Mouse (Mus musculus): ENCODE data around the gene Prelp. TPM values are rescaled to one million over a fixed set of nuclear protein-coding genes. Genes with fewer than 3 reads are reported as not detected.

Gene Prelp
- polyA plus RNA-seq, 1 experiment from 2014 or later: 1.9 TPM

DNA sequence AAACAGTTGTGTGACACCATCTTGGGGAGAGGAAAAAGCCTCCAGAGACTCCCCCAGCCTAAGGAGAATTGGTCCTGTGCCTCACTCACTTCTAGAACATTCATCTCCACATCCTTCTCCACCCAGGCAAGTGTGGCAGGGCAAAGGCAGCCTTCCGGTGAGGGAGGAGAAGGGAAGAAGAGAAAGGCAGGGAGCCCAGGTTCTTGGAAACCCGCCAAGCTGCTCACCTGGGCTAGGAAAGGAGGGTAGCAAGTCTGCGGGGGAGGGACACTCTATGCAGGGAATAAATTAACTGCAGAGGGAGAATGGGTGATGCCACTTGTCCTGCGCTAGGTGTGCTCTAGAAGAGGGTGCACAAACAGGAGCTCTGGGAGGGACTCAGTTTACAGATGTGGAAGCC is 10.2 kb downstream of the Prelp start:
- H3K27ac ChIP-seq (replicated peaks): no peak overlapping the region
- no peaks in the 10 kb centered on the region for H3K36me3 ChIP-seq
- peaks cover 25% of the 10 kb centered on the region for H3K27me3 ChIP-seq
- no peak overlapping the region for H3K4me3 ChIP-seq
- no peak overlapping the region for H3K9ac ChIP-seq (replicated peaks)
- 84% methylated on average over 4 of the region's 4 CpGs for WGBS
- H3K4me2 ChIP-seq (replicated peaks): no peak overlapping the region
- peaks cover 31% of the 10 kb centered on the region for H3K4me1 ChIP-seq
- ATAC-seq (ENCODE audit: low FRiP score, low read depth): no peak
- no peaks in the 10 kb centered on the region for H3K9me3 ChIP-seq

GRCm38 (mm10) chr1:133910108-133910507 is 11.1 kb downstream of the Prelp start:
- Histone ChIP-seq H3K4me2 (replicated peaks) (no peak overlapping the region), H3K36me3 (no peaks in the 10 kb centered on the region), H3K27ac (replicated peaks) (no peak overlapping the region), H3K9ac (replicated peaks) (no peak overlapping the region), H3K4me1 (peaks cover 31% of the 10 kb centered on the region), H3K4me3 (no peak overlapping the region), H3K9me3 (no peaks in the 10 kb centered on the region), H3K27me3 (peaks cover 25% of the 10 kb centered on the region)
- no peak for ATAC-seq (ENCODE audit: low FRiP score, low read depth)
- WGBS: 89% methylated on average over 7 of the region's 7 CpGs

- Histone ChIP-seq H3K9ac (replicated peaks) (peak overlapping the region; percentile 53), H3K9me3 (no peaks in the 10 kb centered on the region), H3K27me3 (peaks cover 25% of the 10 kb centered on the region), H3K4me3 (peak overlapping the region; percentile 43), H3K36me3 (no peaks in the 10 kb centered on the region), H3K4me2 (replicated peaks) (peak overlapping the region; percentile 85), H3K4me1 (peaks cover 31% of the 10 kb centered on the region), H3K27ac (replicated peaks) (peak overlapping the region; percentile 79)
- ATAC-seq (ENCODE audit: low FRiP score, low read depth): peak; percentile 5; the same call in 1 of the 2 replicates
- 18% methylated on average over 27 of the region's 27 CpGs for WGBS
Observed at GRCm38 (mm10) chr1:133908659-133909575, 12.3 kb downstream of the Prelp start.

- peak within 1 kb of the TSS; percentile 85 for H3K4me2 ChIP-seq (replicated peaks)
- H3K4me3 ChIP-seq: peak within 1 kb of the TSS; percentile 43
- ATAC-seq (ENCODE audit: low FRiP score, low read depth): peak; percentile 79
- peak within 1 kb of the TSS; percentile 79 for H3K27ac ChIP-seq (replicated peaks)
- H3K4me1 ChIP-seq: peaks cover 31% of the 10 kb centered on the region
- H3K9ac ChIP-seq (replicated peaks): peak within 1 kb of the TSS; percentile 53
- H3K9me3 ChIP-seq: no peaks in the 10 kb centered on the region
- no peaks in the 10 kb centered on the region for H3K36me3 ChIP-seq
- WGBS: 3% methylated on average over 27 of the region's 30 CpGs
- H3K27me3 ChIP-seq: peaks cover 25% of the 10 kb centered on the region
Observed at GRCm38 (mm10) chr1:133907949-133908658, 13.1 kb downstream of the Prelp start, which contains the start of gene Optc. Gene Optc (minus strand): TSS chr1:133907999.

DNA sequence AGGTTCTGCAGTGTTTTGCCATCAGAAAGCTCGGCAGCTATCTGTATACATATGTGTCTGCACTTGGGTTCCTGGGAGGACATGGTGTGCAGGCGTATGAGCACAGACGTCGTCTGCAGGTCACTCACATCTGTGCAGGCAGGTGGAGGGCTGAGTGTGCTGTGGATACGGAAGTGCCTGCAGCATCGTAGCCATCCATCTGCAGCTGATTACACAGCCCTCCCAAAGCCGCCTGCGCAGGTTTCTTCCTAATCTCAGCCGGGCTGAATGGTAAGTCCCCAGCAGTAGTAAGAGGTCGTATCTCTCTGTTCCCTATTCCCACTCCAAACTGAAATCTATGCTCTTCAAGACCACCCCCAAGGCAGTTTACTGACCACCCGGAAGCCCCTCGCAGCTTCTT is 14.8 kb downstream of the Prelp start:
- Histone ChIP-seq H3K4me3 (no peak overlapping the region), H3K4me2 (replicated peaks) (no peak overlapping the region), H3K36me3 (no peaks in the 10 kb centered on the region), H3K27ac (replicated peaks) (no peak overlapping the region), H3K4me1 (peaks cover 34% of the 10 kb centered on the region), H3K27me3 (peaks cover 25% of the 10 kb centered on the region), H3K9ac (replicated peaks) (no peak overlapping the region), H3K9me3 (no peaks in the 10 kb centered on the region)
- WGBS: 47% methylated on average over 12 of the region's 12 CpGs
- no peak for ATAC-seq (ENCODE audit: low FRiP score, low read depth)

DNA sequence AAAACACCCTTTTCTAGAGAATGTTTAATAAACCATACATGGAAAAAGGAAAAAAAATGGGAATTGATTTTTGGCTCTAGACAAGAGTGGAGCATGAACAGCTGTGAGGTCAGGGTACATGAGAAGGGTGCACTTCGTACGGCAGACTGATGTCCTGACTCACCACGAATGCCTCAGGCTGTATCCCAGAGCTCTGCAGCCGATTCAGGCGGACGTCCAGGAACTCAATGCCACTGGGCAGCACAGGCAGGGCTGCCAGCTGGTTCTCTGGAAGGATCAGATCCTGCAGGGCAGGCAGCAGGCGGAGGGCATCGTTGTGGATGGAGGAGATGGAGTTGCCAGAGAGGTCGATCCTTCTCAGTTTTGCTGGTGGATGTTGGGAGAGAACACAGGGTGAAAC is 20.4 kb downstream of the Prelp start:
- Histone ChIP-seq H3K9me3 (no peaks in the 10 kb centered on the region), H3K4me1 (peaks cover 5% of the 10 kb centered on the region; the same call in 1 of the 2 replicates), H3K4me3 (no peak overlapping the region), H3K36me3 (no peaks in the 10 kb centered on the region), H3K9ac (replicated peaks) (no peak overlapping the region), H3K27me3 (no peaks in the 10 kb centered on the region), H3K27ac (replicated peaks) (no peak overlapping the region), H3K4me2 (replicated peaks) (no peak overlapping the region)
- ATAC-seq (ENCODE audit: low FRiP score, low read depth): no peak
- WGBS: 79% methylated on average over 9 of the region's 9 CpGs

DNA sequence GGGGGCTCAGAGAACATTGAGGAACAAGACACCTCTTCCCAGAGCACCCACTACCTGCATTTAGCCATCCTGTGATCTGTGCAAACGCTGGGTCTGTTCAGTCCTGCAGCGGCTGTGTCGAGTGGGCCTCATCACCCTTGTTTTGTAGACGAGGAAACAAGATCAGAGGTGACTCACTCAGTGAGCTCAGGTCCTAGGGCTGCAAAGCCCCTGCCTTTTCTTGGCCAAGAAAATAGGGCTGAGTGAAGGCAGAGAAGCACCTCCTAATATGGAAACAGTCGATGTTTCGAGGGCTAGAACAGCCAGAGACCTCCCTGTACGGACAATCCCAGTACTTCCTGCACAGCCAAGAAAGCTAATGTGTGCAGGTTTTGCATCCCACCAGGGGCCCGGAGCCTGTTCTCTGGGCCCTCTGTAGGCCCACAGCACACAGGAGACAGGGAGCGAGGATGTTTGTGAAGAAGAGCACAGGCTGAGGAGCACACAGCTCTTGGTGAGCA is 22.1 kb downstream of the Prelp start:
- H3K9ac ChIP-seq (replicated peaks): no peak overlapping the region
- peaks cover 5% of the 10 kb centered on the region; the same call in 1 of the 2 replicates for H3K4me1 ChIP-seq
- no peak overlapping the region for H3K4me3 ChIP-seq
- H3K27me3 ChIP-seq: no peaks in the 10 kb centered on the region
- H3K9me3 ChIP-seq: no peaks in the 10 kb centered on the region
- no peak overlapping the region for H3K4me2 ChIP-seq (replicated peaks)
- no peak overlapping the region for H3K27ac ChIP-seq (replicated peaks)
- H3K36me3 ChIP-seq: no peaks in the 10 kb centered on the region
- 80% methylated on average over 9 of the region's 9 CpGs for WGBS
- ATAC-seq (ENCODE audit: low FRiP score, low read depth): no peak

GRCm38 (mm10) chr1:133897293-133897692 is 23.9 kb downstream of the Prelp start:
- H3K27ac ChIP-seq (replicated peaks): no peak overlapping the region
- H3K4me1 ChIP-seq: peaks cover 8% of the 10 kb centered on the region
- 72% methylated on average over 6 of the region's 6 CpGs for WGBS
- no peak overlapping the region for H3K4me3 ChIP-seq
- H3K36me3 ChIP-seq: no peaks in the 10 kb centered on the region
- no peak for ATAC-seq (ENCODE audit: low FRiP score, low read depth)
- no peaks in the 10 kb centered on the region for H3K9me3 ChIP-seq
- H3K9ac ChIP-seq (replicated peaks): no peak overlapping the region
- H3K27me3 ChIP-seq: no peaks in the 10 kb centered on the region
- H3K4me2 ChIP-seq (replicated peaks): no peak overlapping the region

- Histone ChIP-seq H3K27ac (replicated peaks) (no peak overlapping the region), H3K4me2 (replicated peaks) (no peak overlapping the region), H3K4me1 (peaks cover 56% of the 10 kb centered on the region), H3K27me3 (peaks cover 26% of the 10 kb centered on the region; the same call in 1 of the 2 replicates), H3K9ac (replicated peaks) (no peak overlapping the region), H3K4me3 (no peak overlapping the region), H3K36me3 (no peaks in the 10 kb centered on the region), H3K9me3 (no peaks in the 10 kb centered on the region)
- 34% methylated on average over 5 of the region's 5 CpGs for WGBS
- no peak for ATAC-seq (ENCODE audit: low FRiP score, low read depth)
Observed at GRCm38 (mm10) chr1:133891489-133891888, 29.7 kb downstream of the Prelp start.

GRCm38 (mm10) chr1:133889949-133890598 is 31.1 kb downstream of the Prelp start:
- peaks cover 26% of the 10 kb centered on the region; the same call in 1 of the 2 replicates for H3K27me3 ChIP-seq
- peak overlapping the region; percentile 45 for H3K4me2 ChIP-seq (replicated peaks)
- no peak overlapping the region for H3K27ac ChIP-seq (replicated peaks)
- peaks cover 63% of the 10 kb centered on the region for H3K4me1 ChIP-seq
- ATAC-seq (ENCODE audit: low FRiP score, low read depth): no peak; the same call in 1 of the 2 replicates
- H3K9me3 ChIP-seq: no peaks in the 10 kb centered on the region
- 0 out of 2 replicates have a peak overlapping the region, but pooled peaks have one; percentile 13 for H3K4me3 ChIP-seq
- H3K9ac ChIP-seq (replicated peaks): no peak overlapping the region; the same call in 1 of the 2 replicates
- WGBS: 14% methylated on average over 20 of the region's 20 CpGs
- no peaks in the 10 kb centered on the region for H3K36me3 ChIP-seq

DNA sequence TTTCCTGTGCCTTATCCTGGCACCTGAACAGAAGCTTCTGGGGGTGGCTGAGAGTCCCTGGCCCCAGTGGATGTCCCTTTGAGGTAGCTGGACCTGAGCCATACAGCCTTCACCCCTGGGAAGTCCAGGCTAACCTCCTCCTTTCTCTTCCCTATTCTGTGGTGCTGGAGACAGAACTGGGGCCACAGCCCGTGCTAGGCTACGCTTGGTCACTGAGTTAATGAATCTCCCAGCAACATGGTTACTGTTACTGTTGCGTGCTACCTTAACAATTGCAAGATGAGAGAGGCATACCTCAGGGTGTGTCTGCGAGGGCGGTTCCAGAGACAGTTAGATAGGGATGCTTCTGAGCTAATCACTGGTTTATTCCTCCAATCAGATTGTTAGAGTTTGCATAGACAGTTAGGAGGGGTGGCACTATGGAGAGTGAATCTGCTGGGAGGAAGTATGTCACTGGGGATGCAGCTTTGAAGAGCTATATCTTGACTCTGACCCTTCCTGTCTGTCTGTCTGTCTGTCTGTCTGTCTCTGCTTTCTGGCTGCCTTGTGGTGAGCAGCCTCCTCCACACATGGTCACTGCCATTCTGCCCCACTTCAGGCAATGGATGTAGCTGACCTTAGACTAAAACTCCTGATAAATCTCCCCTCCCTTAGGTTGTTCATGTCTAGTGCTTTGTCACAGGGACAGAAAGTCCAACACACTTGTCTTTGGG is 33.5 kb downstream of the Prelp start:
- H3K36me3 ChIP-seq: no peaks in the 10 kb centered on the region
- no peak for ATAC-seq (ENCODE audit: low FRiP score, low read depth)
- H3K9me3 ChIP-seq: no peaks in the 10 kb centered on the region
- H3K27me3 ChIP-seq: peaks cover 26% of the 10 kb centered on the region; the same call in 1 of the 2 replicates
- peaks cover 61% of the 10 kb centered on the region for H3K4me1 ChIP-seq
- no peak overlapping the region for H3K9ac ChIP-seq (replicated peaks)
- 78% methylated on average over 5 of the region's 5 CpGs for WGBS
- H3K4me3 ChIP-seq: no peak overlapping the region
- peak overlapping the region; percentile 22; the same call in 1 of the 2 replicates for H3K4me2 ChIP-seq (replicated peaks)
- no peak overlapping the region; the same call in 1 of the 2 replicates for H3K27ac ChIP-seq (replicated peaks)

Data from midbrain, embryonic 12.5 days (tissue).